Mouse (Mus musculus) 3134 (cell line): ENCODE measurements around the gene Gnb1.

Experiments used
- DNase-seq: peaks from one replicate; pipeline ENCODE4 v3.0.0-alpha.2; 2011; ENCODE audit warnings: low spot score; ENCODE audit not compliant: insufficient read length; ENCODE audit errors: extremely low read depth

The Gnb1 gene

DNA sequence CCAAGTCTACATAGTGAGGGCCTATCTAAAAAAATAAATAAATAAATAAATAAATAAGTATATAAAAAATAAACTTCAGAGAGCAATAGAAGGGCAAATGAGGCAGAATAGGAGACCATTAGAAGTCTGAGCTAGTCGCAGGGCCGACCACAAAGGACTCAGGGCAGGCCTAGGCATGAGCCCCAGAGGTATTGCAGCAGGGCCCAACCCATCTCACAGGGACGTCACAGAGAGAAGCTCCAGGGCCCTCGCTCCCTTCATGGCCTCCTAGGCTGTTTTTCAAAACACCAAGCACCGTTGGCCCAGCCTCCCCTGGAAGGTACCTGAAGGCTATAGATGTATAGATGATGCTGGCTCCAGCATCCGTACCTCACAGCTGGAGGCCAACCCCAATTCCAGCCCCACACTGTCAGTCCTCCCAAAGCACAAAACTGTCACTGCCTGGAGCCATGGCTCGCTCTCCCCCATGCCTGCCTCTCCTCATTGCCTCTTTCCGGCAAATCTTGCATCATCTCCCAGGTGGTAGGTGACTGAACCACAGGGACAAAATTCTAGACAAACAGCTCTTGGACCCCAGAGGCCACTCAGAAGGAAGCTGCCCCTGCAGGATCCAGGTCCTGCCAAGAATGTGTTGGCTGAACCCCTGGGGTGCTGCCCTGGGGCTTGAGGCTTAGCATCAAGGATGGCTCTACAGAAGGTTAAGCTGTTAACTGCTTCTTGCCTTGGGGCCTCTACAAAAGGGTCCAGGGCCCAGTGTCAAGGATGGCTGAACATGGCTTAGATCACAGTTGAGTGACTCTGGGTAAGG lies 8.2 kb upstream of the Gnb1 start:
- DNase-seq: no peak

DNA sequence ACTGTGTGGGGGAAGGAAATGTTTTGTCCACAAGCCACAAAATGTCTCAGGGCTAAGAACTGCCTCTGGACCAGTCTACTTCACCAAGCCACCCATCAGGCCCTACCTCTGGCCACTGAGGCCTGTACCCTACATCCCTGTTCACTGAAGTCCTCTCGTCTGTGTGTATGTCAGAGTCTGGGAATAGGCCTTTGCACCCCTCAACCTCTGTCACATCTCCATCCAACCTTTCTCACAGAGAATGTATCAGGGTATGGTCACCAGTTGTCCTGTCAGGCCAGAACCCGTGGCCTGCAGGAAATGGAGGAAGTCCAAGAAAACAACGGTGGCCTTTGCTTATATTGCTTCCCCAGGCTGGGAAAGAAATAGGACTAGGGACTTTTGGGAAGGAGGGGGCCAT lies 5.6 kb upstream of the Gnb1 start:
- DNase-seq: no peak

DNA sequence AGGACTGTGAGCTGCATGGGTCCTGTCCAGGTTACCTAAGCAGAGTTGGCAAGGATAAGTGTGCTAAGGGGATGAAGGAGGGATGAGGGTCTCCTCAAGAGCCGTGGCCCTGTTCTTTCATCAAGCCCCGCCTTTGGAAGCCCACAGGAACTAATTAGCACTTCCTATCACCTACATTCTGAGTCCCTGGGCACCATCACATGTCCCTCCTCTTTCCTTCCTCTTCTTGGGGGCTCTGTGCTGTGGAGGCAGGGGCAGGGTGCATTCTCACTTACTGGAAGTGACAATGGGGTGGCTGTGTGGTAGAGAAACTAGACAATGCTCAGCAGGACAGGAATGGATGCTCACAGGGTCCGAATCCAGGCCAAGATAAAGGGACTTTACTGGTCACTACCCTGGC lies 3.4 kb upstream of the Gnb1 start:
- DNase-seq: no peak

DNA sequence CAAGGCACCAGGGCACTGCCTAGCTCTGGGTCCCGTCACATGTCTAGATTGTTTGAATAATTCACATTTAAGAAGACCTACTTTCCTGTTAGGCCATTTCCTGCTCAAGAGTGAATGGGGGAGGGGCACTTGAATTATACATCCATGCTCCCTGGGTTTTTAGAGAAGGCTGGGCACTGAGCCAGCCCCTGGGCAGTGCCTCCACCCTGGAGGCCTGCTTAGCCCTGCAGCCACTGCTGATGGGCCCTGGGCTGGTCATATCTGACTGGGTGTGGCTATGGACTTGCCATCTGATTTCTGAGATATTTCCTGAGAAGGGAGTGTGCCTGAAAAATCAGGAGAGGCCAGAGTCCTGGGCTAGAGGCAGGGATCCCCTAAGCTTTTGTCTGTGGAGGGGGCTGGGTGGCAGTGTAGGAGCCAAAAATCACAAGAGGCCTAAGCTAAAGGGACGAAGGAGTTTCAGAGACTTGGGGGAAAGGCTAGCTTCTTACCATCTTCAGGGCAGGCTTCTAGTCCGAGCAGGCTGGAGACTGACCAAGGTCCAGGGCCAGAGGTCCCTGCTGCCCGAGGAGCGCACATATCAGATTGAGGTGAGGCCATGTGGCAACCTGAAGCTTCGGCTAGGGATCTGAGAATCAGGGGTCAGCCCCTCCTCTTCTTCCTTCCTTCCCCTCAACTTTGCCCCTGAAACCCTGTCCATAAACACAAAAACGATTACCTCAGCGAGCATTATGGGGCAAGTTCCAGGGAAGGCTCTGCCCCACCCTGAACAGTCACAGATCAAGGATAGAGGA lies 2.7 kb upstream of the Gnb1 start:
- peak; percentile 79 for DNase-seq

DNA sequence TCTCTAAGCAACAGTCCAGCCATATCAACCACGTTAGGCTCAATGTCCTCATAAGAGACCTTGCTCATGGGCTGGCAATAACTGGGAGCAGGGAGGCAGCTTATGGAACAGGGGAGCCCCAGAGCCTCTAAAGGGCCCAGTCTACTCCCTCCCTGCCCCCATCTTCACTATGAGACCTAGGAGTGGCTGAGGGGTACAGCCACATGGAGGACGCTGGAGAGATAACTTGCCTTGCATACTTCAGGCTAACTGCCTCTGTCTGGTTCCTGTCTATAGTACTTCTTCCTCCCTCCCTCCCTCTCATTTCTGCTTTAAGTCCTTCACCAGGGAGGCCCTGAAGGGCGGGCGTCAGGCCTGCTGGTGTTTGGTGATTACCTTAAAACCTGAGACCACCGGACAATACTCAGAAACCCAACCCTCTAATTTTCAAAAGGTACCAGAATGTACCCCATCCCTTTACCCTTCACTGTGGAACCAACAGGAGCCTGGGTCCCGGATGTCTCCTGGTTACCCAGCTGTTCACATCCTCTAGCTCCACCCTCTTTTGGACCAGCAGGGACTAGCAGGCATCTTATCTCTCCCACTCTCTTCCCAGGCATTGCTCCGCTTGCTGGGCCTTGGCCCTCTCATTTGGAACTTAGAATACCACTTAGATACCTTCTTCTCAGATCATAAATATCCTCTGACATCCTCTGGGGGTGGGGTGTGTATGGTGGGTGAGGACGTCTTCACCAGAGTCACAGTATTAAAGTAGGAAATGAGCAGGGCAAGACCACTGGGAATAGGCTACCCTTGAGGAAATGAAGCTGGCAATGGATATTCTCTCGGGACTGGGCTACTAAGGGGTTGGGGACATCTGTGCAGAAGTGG lies 1.8 kb upstream of the Gnb1 start:
- DNase-seq: no peak

DNA sequence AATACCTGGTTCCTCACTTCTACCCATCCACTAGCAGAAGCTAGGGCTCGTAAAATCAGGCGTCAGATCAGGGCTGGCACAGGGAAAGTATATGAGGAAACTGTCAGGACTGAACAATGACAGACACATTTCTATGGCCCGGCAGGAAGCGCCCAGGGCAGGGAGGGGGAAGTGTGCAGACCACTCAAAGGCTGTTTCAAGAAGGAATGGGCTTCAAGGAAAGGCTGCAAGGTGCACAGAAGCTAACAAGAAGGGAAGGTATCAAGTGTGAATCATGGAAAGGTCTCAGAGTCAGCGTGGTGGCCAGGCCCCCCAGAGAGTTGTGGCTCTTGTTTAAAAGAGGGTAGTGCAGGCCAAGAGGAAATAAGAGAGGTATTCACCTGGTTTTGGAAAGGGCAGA lies 705 bp upstream of the Gnb1 start:
- no peak for DNase-seq

DNA sequence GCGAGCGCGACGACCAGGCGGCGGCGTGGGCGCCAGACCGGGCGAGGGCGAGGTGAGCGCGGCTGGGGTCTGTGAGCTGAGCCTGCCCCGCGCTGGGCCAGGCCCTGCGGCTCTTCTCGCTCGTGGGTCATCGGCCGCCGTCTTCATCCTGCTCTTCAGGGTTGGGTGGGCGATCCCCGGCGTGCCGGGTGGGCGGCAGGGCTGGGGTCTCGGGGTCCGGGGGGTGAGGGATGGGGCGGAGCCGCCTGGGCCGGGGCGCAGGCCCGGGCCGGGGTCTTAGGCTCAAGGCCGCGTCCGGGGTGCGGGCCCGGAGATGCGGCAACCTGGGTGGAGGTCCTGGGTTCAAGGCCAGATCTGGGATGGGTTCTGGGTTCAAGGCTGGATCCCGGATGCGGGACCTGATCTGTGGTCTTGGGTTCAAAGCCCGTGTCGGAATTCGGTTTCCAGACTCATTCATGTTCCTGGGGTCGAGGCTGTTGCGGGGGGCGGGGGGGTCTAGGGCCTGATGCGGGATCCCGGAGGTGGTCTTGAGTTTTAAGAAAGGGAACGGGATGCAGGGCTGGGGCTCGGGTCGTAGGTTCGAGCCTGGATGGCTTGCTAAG lies 469 bp downstream of the Gnb1 start:
- DNase-seq: no peak

DNA sequence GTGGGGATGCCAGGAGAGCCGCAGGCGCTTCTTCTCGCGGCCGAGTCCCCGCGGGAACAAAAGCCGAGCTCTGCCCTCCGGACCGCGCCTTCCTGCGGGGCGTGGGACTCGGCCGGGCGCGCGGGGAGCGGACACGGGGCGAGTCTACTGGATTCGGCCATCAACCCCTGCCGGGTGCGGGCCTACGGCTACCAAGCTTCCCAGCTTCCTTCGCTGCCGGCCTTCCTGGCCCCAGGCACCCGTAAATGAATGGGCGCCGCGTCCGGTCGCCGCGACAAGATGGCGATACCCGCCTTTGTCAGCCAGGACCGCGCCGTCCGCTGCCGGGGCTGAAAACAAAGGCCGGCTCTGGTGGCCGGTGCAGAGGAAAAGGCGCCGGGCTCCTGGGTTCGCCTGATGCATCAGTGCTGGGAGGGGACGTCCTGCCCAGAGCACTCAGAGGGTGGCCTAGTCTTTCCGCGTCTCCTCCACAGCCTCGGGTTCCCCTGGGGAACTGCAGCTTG lies 1.0 kb downstream of the Gnb1 start:
- peak; percentile 65 for DNase-seq

DNA sequence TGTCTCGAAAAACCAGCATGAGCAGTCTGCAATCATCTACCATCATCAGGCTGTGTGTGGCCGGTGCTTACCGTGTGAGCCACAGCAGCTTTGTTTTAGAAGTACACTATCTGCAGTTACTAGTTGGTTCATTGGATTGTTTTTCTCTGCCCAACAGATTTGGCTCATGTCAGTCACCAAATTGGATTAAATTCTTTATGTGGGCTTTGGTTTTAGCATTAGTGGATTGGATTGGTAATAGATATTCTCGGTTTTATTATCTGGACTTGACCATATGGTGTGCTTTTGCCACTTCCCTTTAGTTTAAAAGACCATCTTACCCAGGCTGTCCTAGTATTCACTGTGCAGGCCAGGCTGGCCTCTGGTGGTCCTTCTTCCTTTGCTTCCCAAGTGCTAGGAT lies 3.7 kb downstream of the Gnb1 start:
- DNase-seq: no peak

GRCm38 (mm10) chr4:155497963-155498362 lies 6.8 kb downstream of the Gnb1 start:
- no peak for DNase-seq

DNA sequence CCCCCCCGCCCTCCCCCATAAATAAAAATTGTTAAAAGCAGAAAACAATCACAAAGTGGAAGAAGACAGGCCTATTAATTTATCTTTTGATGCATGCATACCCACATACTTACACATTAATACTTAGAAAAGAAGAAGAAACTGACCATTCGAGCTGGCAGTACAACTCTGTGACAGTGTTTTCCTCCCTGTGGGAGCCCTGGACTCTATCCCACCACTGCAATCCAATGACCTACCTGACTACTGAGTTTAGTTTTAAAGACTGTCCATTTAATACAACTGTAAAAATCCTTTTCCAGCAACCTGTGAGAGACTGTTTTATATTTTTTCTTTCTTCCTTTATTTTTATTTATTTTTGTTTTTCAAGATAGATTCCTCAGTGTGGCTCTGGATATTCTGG lies 10.0 kb downstream of the Gnb1 start:
- DNase-seq: no peak

GRCm38 (mm10) chr4:155505067-155505466 lies 13.9 kb downstream of the Gnb1 start:
- no peak for DNase-seq

DNA sequence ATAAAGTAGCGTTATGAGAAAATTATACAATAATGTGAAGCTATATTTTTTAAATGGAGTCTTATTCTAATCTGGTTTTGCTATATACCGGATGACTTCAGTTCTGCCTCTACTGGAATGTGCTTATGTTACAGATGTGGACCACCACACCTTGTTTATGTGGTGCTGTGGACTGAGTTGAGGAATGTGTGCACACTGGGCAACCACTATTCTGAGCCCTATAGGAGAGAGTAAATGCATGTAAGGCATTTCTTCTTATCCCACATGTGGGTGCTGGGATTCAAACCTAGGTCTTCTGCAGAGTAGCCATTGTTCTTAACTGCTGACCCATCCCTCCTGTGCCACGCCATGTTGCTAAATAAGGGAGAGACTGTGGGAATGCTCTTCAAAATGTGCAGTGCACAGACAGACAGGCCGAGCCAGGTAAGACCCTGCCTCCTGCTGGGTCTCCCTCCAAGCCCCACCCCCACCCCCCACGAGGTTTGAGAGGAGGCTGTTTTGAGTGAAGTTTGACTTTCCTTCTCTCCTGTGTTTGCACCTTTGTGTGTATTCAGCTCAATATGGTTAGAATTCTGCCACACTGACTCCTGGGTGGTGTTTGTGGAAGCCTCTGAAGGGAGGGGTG lies 14.6 kb downstream of the Gnb1 start:
- DNase-seq: no peak

- DNase-seq: no peak
Measured at GRCm38 (mm10) chr4:155508614-155509013, 17.5 kb downstream of the Gnb1 start.

DNA sequence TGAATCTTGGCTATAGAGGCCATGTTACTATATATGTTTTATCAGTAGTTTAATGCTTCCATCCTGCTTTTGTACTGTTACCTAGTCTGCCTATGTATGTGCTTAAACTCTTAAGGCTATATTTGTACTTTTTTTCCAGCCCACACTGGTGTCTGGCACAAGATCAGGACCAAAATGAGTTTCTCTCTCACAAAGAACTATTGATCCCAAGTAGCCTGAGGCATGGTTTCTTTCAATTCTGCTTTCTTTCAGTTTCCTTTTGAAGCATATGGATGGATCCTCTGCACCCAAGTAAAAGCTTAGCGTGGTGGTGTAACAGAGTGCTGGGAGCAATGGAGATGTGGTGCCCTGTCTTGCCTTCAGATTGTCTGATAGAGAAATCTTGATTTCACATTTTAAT lies 19.8 kb downstream of the Gnb1 start:
- DNase-seq: no peak

GRCm38 (mm10) chr4:155514810-155515209 lies 23.6 kb downstream of the Gnb1 start:
- no peak for DNase-seq

DNA sequence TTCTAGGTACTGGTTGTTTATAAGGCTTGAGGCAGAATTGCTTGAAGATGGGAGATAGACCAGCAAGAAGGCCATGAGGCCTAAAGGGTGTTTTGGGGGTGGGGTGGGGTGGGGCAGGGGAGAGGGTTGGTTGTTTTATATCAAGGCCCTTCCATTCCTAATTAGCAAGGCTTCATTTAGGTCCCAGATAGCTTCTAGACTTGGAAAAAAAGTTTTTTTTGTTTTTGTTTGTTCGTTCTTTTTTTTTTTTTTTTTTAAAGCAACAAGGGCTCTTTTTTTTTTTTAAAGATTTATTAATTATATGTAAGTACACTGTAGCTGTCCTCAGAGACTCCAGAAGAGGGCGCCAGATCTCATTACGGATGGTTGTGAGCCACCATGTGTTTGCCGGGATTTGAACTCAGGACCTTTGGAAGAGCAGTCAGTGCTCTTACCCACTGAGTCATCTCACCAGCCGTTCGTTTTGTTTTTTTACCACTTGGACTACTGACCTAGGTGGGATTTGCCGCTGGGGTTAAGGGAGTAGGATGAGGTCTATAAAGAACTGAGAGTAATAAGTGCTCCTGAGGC lies 26.9 kb downstream of the Gnb1 start:
- no peak for DNase-seq

GRCm38 (mm10) chr4:155522327-155522726 lies 31.2 kb downstream of the Gnb1 start:
- DNase-seq: no peak

- DNase-seq: no peak
Measured at GRCm38 (mm10) chr4:155525751-155526150, 34.6 kb downstream of the Gnb1 start.

DNA sequence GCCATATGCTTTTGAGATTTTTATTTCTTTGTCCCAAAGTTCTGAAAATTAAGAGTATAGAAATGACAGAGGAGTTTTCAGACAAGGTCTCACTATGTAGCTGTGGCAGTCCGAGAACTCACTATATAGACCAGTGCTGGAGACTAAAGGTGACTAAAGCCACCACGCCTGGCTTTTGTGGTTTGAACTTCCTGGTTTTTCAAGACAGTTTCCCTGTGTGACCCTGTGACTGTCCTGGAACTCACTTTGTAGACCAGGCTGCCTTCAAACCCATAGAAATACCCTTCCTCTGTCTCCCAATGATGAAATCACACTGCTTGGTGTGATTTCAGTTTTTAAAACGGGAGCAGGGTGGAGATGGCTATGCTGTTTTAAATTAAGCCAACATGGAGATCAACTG lies 38.1 kb downstream of the Gnb1 start:
- DNase-seq: no peak
